Mouse (Mus musculus) kidney, postnatal 4 days (tissue): ENCODE measurements around the gene Ica1.

Experiments
- DNase-seq, 2 experiments: peaks; one replicate each; pipeline ENCODE4 v3.0.0; 2021; ENCODE audit warnings: mixed read lengths in 2 of 2

The Ica1 gene

GRCm38 (mm10) chr6:8741659-8742058 lies 36.6 kb downstream of the Ica1 start:
- no peak for DNase-seq

GRCm38 (mm10) chr6:8740092-8740491 lies 38.2 kb downstream of the Ica1 start:
- DNase-seq = peak in 1 of 2 experiments; percentile 13

- peak; percentile 23 to 41 for DNase-seq
These were observed 39.9 kb downstream of the Ica1 start for GRCm38 (mm10) chr6:8738396-8738795.

GRCm38 (mm10) chr6:8736493-8736820 lies 41.8 kb downstream of the Ica1 start:
- DNase-seq = no peak

GRCm38 (mm10) chr6:8735657-8736492 lies 42.4 kb downstream of the Ica1 start:
- peak; percentile 86 to 88 for DNase-seq

GRCm38 (mm10) chr6:8735044-8735443 lies 43.2 kb downstream of the Ica1 start:
- no peak for DNase-seq

- no peak for DNase-seq
These were observed 45.8 kb downstream of the Ica1 start for GRCm38 (mm10) chr6:8732492-8732891.

GRCm38 (mm10) chr6:8731656-8732191 lies 46.6 kb downstream of the Ica1 start:
- DNase-seq = peak; percentile 24 to 39

GRCm38 (mm10) chr6:8730433-8730832 lies 47.9 kb downstream of the Ica1 start:
- no peak for DNase-seq

GRCm38 (mm10) chr6:8727806-8728205 lies 50.5 kb downstream of the Ica1 start:
- no peak for DNase-seq

GRCm38 (mm10) chr6:8725610-8726009 lies 52.7 kb downstream of the Ica1 start:
- DNase-seq = no peak

GRCm38 (mm10) chr6:8719692-8720091 lies 58.6 kb downstream of the Ica1 start:
- DNase-seq = no peak

GRCm38 (mm10) chr6:8717967-8718366 lies 60.3 kb downstream of the Ica1 start:
- DNase-seq = no peak

- DNase-seq = no peak
These were observed 61.7 kb downstream of the Ica1 start for GRCm38 (mm10) chr6:8716539-8716938.

GRCm38 (mm10) chr6:8711246-8711645 lies 67.0 kb downstream of the Ica1 start:
- DNase-seq = no peak

GRCm38 (mm10) chr6:8694636-8695514 lies 83.4 kb downstream of the Ica1 start:
- DNase-seq = peak; percentile 59 to 74

- DNase-seq = peak; percentile 42 to 60
These were observed 84.2 kb downstream of the Ica1 start for GRCm38 (mm10) chr6:8693926-8694635.

GRCm38 (mm10) chr6:8693141-8693881 lies 85.0 kb downstream of the Ica1 start:
- no peak for DNase-seq

- no peak for DNase-seq
These were observed 86.9 kb downstream of the Ica1 start for GRCm38 (mm10) chr6:8691199-8691975.

- no peak for DNase-seq
These were observed 87.8 kb downstream of the Ica1 start for GRCm38 (mm10) chr6:8690441-8690840.
